Mouse (Mus musculus) forebrain, embryonic 15.5 days (tissue): ENCODE data around the gene Cbr2. TPM values are rescaled to one million over a fixed set of nuclear protein-coding genes. Genes with fewer than 3 reads are reported as not detected.
"Not testable (repeated sequence)": the region's sequence is repeated elsewhere in the genome, so short reads cannot be mapped to it uniquely, and the experiment has no call there.

Experiments used
- ATAC-seq: fragments of 200-750 bp; cut with Nextera tagmentation; replicated peaks from 2 replicates; pipeline ENCODE4 v1.8.0; 2017; ENCODE audit warnings: mild to moderate bottlenecking, moderate TSS enrichment, moderate library complexity
- H3K27ac ChIP-seq: fragments of 300-500 bp; sonication (generic); replicated peaks from 2 replicates; pipeline ENCODE4 v1.5.1; 2015; ENCODE audit warnings: mild to moderate bottlenecking, inconsistent platforms
- H3K27me3 ChIP-seq: fragments of 300-500 bp; sonication (generic); 2 replicates; pipeline ENCODE4 v1.6.1; 2015; ENCODE audit warnings: inconsistent platforms
- H3K36me3 ChIP-seq: fragments of 300-500 bp; sonication (generic); 2 replicates; pipeline ENCODE4 v1.6.1; 2015; ENCODE audit warnings: mild to moderate bottlenecking, inconsistent platforms
- H3K4me1 ChIP-seq: fragments of 300-500 bp; sonication (generic); 2 replicates; pipeline ENCODE4 v1.6.1; 2015; ENCODE audit warnings: inconsistent platforms
- H3K4me2 ChIP-seq: fragments of 300-500 bp; sonication (generic); replicated peaks from 2 replicates; pipeline ENCODE4 v1.6.1; 2015; ENCODE audit warnings: mild to moderate bottlenecking, inconsistent platforms
- H3K4me3 ChIP-seq: fragments of 300-500 bp; sonication (generic); 2 replicates; pipeline ENCODE4 v1.5.1; 2015; ENCODE audit warnings: mild to moderate bottlenecking, inconsistent platforms
- H3K9ac ChIP-seq: fragments of 300-500 bp; sonication (generic); replicated peaks from 2 replicates; pipeline ENCODE4 v1.6.1; 2015; ENCODE audit warnings: mild to moderate bottlenecking, inconsistent platforms
- H3K9me3 ChIP-seq: fragments of 300-500 bp; sonication (generic); 2 replicates; pipeline ENCODE4 v1.6.1; 2016; ENCODE audit warnings: inconsistent platforms
- WGBS: fragments of 180-500 bp; shearing (Covaris S2); methylation state at CpG from one replicate; pipeline ENCODE4 v1.1.7; 2015; ENCODE audit warnings: mixed read lengths; 5-methylcytosine and 5-hydroxymethylcytosine counted together
- polyA plus RNA-seq: library from polyadenylated mRNA; unstranded; fragments of >200 nt; fragmentation: Nextera tagmentation; extraction: Ambion mirVana; gene quantifications from 2 replicates; pipeline ENCODE4 v1.2.1, GENCODE M21; 2015

Gene Cbr2
- polyA plus RNA-seq, 1 experiment from 2014 or later, result 0.69 TPM

DNA sequence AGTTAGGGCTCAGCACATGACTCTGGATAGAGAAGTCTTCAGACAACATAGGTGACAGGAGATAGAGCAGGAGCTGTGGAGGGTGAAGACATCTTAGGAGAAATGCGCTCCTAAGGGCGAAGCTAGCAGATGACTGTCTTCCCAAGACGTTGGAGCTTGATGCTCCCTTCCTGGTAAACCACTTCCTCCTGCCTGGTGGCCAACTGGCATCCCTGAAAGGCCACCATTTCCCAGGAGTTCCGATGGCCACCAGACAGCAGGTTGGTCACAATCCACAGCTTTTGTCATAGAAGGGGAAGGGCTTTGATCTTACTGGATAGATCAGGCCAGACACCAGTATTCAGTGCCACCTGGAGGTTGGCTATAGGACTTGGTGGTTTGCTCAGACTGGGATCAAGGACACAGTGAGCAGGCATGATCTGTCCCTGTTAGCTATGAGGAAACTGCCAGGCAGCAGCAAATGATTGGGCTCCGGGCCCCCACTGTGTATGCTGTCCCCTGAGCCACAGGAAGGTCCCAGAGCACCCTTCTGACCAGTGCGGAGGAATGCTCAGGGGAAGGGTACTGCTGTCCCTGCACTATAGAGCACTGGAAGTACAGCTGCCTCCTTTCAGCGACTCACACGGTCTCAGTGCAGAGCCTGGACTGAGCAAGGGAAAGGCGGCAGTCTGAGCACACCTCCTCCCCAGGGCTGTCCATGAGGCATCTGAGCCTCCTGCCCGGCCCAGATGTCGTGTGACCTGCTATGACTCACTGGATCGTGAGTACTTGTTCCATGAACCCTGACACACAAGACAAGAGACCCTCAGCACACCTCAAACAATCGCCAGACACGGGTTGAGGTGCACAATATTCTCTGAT, 30.1 kb upstream of the Cbr2 start:
- no peak overlapping the region for H3K4me3 ChIP-seq
- H3K9ac ChIP-seq, result no peak overlapping the region
- 0 out of 2 replicates have a peak, but pooled peaks cover 3% of the 10 kb centered on the region for H3K4me1 ChIP-seq
- no peak overlapping the region for H3K27ac ChIP-seq
- no peak overlapping the region for H3K4me2 ChIP-seq
- H3K36me3 ChIP-seq, result no peaks in the 10 kb centered on the region
- ATAC-seq, result no peak
- 75% methylated on average over 14 of the region's 14 CpGs for WGBS
- 0 out of 2 replicates have a peak, but pooled peaks cover 2% of the 10 kb centered on the region for H3K27me3 ChIP-seq
- H3K9me3 ChIP-seq, result no peaks in the 10 kb centered on the region

DNA sequence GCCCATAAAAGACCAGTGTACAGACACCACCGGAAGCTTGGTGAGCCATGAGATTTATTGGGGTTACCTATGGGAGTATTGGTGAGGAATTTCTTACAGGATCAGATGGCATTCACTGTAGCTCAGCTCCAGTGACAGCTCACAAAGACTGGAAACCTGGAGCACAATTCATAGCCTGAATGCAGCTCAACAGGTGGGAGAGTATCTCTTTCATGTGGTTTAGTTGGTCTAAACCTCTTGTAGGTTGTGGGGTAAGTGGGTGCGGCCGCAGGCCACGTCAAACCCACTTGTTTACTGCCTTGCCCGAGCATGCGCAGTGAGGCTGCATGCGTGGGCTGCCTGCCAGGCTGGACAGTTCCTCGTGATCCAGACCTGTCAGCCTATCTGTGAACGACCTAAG, 28.3 kb upstream of the Cbr2 start:
- H3K27ac ChIP-seq, result no peak overlapping the region
- 0 out of 2 replicates have a peak, but pooled peaks cover 3% of the 10 kb centered on the region for H3K4me1 ChIP-seq
- H3K4me2 ChIP-seq, result no peak overlapping the region
- no peaks in the 10 kb centered on the region for H3K36me3 ChIP-seq
- no peaks in the 10 kb centered on the region for H3K9me3 ChIP-seq
- no peak overlapping the region for H3K9ac ChIP-seq
- H3K4me3 ChIP-seq, result no peak overlapping the region
- 0 out of 2 replicates have a peak, but pooled peaks cover 2% of the 10 kb centered on the region for H3K27me3 ChIP-seq
- no peak for ATAC-seq
- 92% methylated on average over 9 of the region's 9 CpGs for WGBS

DNA sequence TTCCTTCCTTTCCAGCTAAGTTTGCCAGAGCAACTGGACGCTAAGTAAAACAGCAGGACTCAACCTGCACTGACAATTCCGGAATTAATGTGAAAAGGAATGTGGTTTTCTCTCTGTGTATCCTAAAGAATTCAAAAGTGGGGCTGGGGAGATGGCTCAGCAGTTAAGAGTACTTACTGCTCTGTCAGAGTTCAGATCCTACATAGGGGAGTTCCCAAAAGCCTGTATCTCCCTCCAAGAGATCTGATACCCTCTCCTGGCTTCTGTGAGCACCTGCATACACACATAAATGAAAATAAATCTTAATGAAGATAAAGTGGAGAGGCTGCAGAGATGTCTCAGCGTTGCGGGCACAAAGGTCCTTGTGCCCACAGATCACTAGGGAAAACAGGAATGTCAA, 19.7 kb upstream of the Cbr2 start:
- Histone ChIP-seq H3K36me3 (no peaks in the 10 kb centered on the region), H3K4me1 (no peaks in the 10 kb centered on the region), H3K27me3 (no peaks in the 10 kb centered on the region), H3K9ac (no peak overlapping the region), H3K9me3 (no peaks in the 10 kb centered on the region), H3K27ac (no peak overlapping the region), H3K4me2 (no peak overlapping the region), H3K4me3 (no peak overlapping the region)
- WGBS, result 72% methylated on average over 4 of the region's 4 CpGs
- no peak for ATAC-seq

DNA sequence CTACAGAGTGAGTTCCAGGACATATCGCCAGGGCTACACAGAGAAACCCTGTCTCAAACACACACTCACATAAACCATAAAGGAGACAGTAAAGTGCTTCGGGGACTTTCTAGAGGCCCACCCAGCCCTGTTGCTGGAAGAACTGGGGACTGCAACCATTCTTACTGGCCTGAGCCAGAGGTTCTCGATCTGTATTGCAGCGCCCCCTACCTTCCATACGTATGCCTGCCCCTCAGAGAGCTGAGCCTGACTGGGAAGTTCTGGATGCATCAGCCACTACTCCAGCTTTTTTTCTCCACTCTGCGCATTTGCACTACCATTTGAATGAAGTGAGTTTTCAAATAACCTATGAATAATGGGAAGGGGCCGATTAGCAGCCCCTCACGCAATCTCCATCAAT, 17.5 kb upstream of the Cbr2 start:
- H3K9ac ChIP-seq, result no peak overlapping the region
- no peaks in the 10 kb centered on the region for H3K36me3 ChIP-seq
- no peaks in the 10 kb centered on the region for H3K4me1 ChIP-seq
- ATAC-seq, result no peak
- H3K27ac ChIP-seq, result no peak overlapping the region
- H3K27me3 ChIP-seq, result no peaks in the 10 kb centered on the region
- no peak overlapping the region for H3K4me2 ChIP-seq
- 63% methylated on average over 8 of the region's 8 CpGs for WGBS
- H3K9me3 ChIP-seq, result no peaks in the 10 kb centered on the region
- H3K4me3 ChIP-seq, result no peak overlapping the region

DNA sequence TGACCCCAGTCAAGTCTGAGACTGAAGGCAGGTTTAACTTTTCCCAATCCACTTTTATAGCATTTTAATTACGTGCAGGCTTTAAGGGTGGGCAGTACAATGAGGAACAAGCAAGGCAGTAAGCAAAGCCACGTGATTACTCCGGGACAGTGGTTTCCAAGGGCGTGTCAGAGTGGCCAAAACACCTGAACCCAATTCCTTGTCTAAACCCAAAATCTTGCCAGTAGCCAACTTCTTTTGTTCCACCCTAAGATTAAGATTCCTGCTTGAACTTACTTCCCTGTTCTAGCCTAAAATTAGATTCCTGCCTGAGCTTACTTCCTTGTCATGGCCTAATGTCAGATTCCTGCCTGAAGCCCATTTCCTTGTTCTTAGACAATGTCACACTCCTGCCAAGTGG, 16.1 kb upstream of the Cbr2 start:
- H3K27me3 ChIP-seq, result no peaks in the 10 kb centered on the region
- no peaks in the 10 kb centered on the region for H3K36me3 ChIP-seq
- H3K27ac ChIP-seq, result no peak overlapping the region
- H3K9me3 ChIP-seq, result no peaks in the 10 kb centered on the region
- WGBS, result 80% methylated on average over 4 of the region's 4 CpGs
- no peak for ATAC-seq
- no peak overlapping the region for H3K4me3 ChIP-seq
- H3K4me2 ChIP-seq, result no peak overlapping the region
- no peaks in the 10 kb centered on the region for H3K4me1 ChIP-seq
- no peak overlapping the region for H3K9ac ChIP-seq

DNA sequence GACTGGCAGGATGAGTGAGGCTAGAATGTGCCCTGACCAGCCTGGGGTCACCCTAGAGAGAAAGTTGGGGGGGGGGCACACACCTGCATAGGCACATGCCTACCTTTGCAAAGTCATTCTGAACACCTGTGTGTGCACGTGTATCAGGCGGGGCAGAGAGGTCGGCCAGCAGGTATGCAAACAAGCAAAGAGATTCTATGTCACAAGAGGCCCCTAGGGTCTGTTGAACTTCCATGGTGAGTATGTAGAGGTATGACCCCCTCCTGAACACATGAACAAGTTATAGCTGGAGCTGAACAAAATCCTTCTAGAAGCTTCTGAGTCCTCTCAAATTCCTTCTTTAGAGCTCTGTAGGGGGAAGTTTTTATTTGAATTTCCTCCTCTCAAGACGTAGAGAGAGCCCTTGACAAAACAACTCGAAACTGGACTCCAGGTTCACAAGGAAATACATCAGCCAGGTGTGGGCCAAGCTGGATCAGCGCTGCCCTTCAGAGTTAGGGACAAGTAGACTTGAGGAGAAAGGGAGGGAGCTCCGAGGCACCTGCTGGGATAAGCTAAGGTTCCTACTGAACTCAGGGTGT, 12.3 kb upstream of the Cbr2 start:
- Histone ChIP-seq H3K4me2 (no peak overlapping the region), H3K4me1 (no peaks in the 10 kb centered on the region), H3K27ac (no peak overlapping the region), H3K9ac (no peak overlapping the region), H3K36me3 (no peaks in the 10 kb centered on the region), H3K9me3 (no peaks in the 10 kb centered on the region), H3K4me3 (no peak overlapping the region), H3K27me3 (no peaks in the 10 kb centered on the region)
- WGBS, result 79% methylated on average over 7 of the region's 7 CpGs
- ATAC-seq, result no peak

DNA sequence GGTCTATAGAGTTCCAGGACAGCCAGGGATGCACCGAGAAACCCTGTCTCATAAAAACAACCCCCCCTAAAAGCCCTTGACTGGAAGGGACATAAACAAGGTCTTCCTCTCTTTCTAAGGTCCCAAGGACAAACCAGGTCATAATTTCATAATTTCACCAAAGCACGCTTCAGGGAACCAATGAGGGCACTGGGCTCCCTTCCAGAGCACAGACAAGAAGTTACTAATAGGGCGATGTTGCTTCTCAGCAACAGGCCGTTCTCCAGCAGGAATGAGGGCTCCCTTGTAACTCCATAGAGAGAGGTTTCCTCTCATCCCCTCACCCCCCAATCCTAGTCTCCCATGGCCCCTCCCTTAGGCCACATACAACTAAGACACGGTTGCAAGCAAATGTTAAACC, 9.1 kb upstream of the Cbr2 start:
- H3K27me3 ChIP-seq, result no peaks in the 10 kb centered on the region
- no peaks in the 10 kb centered on the region for H3K4me1 ChIP-seq
- 92% methylated on average over 5 of the region's 5 CpGs for WGBS
- H3K9me3 ChIP-seq, result no peaks in the 10 kb centered on the region
- no peak for ATAC-seq
- H3K27ac ChIP-seq, result no peak overlapping the region
- H3K4me2 ChIP-seq, result no peak overlapping the region
- no peak overlapping the region for H3K4me3 ChIP-seq
- no peak overlapping the region for H3K9ac ChIP-seq
- H3K36me3 ChIP-seq, result no peaks in the 10 kb centered on the region

DNA sequence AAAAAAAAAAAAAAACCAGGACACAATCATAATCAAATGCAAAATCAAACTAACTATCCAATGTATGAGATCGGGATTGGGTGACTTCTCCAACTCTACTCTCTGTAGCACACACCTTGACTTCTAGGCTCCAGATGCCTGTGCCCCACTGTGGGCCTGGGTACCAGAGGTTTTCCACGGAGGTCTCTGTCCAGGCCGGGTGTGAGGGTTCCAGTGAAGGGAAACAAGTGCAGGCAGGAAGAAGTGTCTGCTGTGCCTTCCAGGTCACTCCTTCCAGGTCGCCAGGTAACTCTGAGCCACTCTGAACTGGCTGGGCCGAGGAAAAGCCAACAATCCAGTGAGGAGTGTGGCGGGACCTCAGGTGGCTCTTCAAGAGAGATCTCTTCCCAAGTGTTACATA, 4.5 kb upstream of the Cbr2 start:
- H3K9me3 ChIP-seq, result no peaks in the 10 kb centered on the region
- H3K4me1 ChIP-seq, result no peaks in the 10 kb centered on the region
- no peaks in the 10 kb centered on the region for H3K36me3 ChIP-seq
- H3K9ac ChIP-seq, result no peak overlapping the region
- H3K27ac ChIP-seq, result no peak overlapping the region
- WGBS, result 74% methylated on average over 6 of the region's 6 CpGs
- H3K4me2 ChIP-seq, result no peak overlapping the region
- H3K27me3 ChIP-seq, result no peaks in the 10 kb centered on the region
- no peak for ATAC-seq
- no peak overlapping the region for H3K4me3 ChIP-seq

DNA sequence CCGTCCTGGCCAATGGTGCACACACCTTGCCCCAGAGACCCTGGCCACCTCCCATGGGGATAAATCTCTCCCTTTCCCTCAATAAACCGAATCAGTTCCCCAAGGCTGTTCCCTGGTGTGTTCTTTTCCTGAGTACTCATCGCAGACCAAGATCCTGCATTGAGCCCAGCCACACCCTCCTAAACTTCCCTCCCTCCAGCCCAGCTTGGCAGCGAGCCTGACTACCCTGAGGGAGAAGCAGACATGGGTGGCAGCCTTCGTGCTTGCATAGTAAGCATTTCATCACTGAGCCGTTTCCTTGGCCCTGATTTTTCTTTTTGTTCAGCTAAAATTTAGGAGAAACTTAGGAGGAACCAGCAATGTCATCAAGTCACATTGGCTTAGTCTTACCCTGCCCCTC, 1.6 kb upstream of the Cbr2 start:
- H3K9ac ChIP-seq, result no peak overlapping the region
- WGBS, result 61% methylated on average over 6 of the region's 6 CpGs
- H3K9me3 ChIP-seq, result no peaks in the 10 kb centered on the region
- H3K4me1 ChIP-seq, result no peaks in the 10 kb centered on the region
- H3K27ac ChIP-seq, result no peak overlapping the region
- H3K4me3 ChIP-seq, result no peak overlapping the region
- H3K4me2 ChIP-seq, result no peak overlapping the region
- ATAC-seq, result no peak
- H3K27me3 ChIP-seq, result no peaks in the 10 kb centered on the region
- no peaks in the 10 kb centered on the region for H3K36me3 ChIP-seq

DNA sequence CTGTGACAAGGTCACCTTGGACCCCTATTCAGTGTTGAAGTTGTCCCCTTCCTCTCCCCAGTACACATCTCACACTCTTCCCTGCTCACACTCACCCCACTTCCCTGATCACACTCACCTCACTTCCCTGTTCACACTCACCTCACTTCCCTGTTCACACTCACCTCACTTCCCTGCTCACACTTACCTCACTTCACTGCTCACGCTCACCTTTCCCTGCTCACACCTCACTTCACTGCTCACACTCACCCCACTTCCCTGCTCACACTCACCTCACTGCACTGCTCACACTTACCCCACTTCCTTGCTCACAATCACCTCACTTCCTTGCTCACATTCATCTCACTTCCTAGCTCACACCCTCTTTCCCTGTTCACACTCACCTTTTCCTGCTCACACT, 519 bp downstream of the Cbr2 start:
- ATAC-seq, result no peak
- no peaks in the 10 kb centered on the region for H3K36me3 ChIP-seq

DNA sequence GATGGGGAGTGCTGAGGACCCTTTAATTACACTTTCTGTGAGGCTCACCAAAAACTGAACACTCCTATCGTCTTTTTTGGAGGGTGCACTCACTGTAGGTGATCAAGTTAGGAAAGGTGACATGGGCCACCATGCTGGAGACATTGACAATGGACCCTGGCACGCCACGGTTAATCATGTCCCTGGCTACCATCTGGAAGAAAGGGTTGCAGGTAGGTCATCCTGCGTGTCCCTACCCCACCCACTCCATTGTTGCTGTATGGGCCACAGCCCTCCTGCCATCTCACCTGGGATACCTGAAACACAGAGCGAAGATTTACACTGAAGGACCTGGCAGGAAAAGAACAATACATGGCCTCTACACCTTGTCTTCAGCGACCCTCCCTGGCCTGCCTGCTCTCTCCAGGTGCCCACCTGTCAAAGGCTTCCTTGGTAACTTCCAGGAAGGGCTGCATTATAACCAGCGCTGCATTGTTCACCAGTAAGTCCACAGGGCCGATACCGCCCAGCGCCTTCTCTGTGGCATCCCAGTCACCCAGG, 1.5 kb downstream of the Cbr2 start:
- Histone ChIP-seq H3K27ac (no peak overlapping the region), H3K4me2 (no peak overlapping the region), H3K36me3 (no peaks in the 10 kb centered on the region), H3K9me3 (no peaks in the 10 kb centered on the region), H3K9ac (no peak overlapping the region), H3K4me3 (no peak overlapping the region), H3K4me1 (peaks cover 7% of the 10 kb centered on the region), H3K27me3 (no peaks in the 10 kb centered on the region)
- WGBS, result 86% methylated on average over 10 of the region's 10 CpGs
- ATAC-seq, result no peak

More for the DNA sequence above, 519 bp downstream of the Cbr2 start:
- H3K27ac ChIP-seq, result no peak overlapping the region
- no peaks in the 10 kb centered on the region for H3K9me3 ChIP-seq
- no peak overlapping the region for H3K4me2 ChIP-seq
- H3K27me3 ChIP-seq, result no peaks in the 10 kb centered on the region
- H3K4me1 ChIP-seq, result peaks cover 7% of the 10 kb centered on the region
- 100% methylated on average over 1 of the region's 1 CpGs for WGBS
- H3K9ac ChIP-seq, result no peak overlapping the region
- no peak overlapping the region for H3K4me3 ChIP-seq

DNA sequence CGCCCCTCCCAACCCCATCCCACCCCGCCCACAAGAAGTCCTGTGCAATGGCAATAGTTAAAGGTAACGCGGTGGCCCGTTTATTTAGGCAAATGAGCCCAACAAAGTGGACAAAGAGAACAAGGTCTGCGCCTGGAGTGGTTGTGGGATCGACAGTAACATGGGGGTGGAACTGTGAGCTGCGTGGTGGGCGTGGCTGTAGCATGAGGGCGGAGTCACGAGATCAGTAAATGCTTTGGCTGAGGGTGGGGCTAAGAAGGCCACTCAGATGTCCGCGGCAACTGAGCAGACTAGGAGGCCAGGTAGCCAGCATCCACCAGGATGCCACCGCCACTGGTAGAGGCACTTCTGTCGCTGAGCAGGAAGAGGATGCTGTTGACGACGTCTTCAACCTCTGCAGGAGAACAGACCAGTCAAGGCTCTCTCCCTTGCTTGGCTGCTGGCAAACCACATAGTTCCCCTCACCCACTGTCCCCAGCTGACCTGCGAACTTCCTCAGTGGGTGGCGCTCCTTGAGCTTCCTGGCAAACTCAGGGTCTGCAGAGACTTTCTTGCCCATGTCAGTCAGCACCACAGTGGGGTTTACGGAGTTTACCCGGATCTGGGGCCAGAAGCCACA, 2.4 kb downstream of the Cbr2 start:
- not testable (repeated sequence) for H3K27ac ChIP-seq, H3K4me3 ChIP-seq, H3K9ac ChIP-seq, ATAC-seq, H3K36me3 ChIP-seq, H3K4me1 ChIP-seq, H3K27me3 ChIP-seq, H3K9me3 ChIP-seq
- H3K4me2 ChIP-seq, result peak overlapping the region; percentile 19; the same call in 1 of the 2 replicates
- 5% methylated on average over 18 of the region's 21 CpGs for WGBS
